Mouse (Mus musculus) ES-Bruce4 (cell line): ENCODE measurements at regions not wholly inside any gene's neighbourhood (a gene's known extent, or its start where the extent isn't known, plus 50 kb on each side); places are given as distances from the start of the nearest gene placed in this dataset.

ENCODE experiments used
- CTCF ChIP-seq: IDR thresholded peaks from one replicate; pipeline ENCODE4 v1.8.1; 2011; ENCODE audit warnings: low read depth, low read length
- POLR2A ChIP-seq: IDR thresholded peaks from one replicate; pipeline ENCODE4 v1.8.1; 2011; ENCODE audit warnings: low read length; ENCODE audit not compliant: insufficient read depth

- TF ChIP-seq CTCF (no peak), POLR2A (no peak)
These were observed 257.0 kb upstream of the Fam98a start for GRCm38 (mm10) chr17:75808524-75809326.
